Mouse (Mus musculus): Measurements from ENCODE around the gene Atp10a.

- no peak for TF ChIP-seq CTCF (IDR thresholded peaks at IDR 0.05; ENCODE audit: extremely low read depth, insufficient read length, insufficient replicate concordance, low read depth, low read length)
- no peak for TF ChIP-seq POLR2A (IDR thresholded peaks at IDR 0.05; ENCODE audit: low read depth, low read length)
Observed at GRCm38 (mm10) chr7:58844449-58844848, 188.5 kb downstream of the Atp10a start.
